Mouse (Mus musculus) stomach, postnatal 0 days (tissue): ENCODE measurements around the gene Gpat2. TPM values are rescaled to one million over a fixed set of nuclear protein-coding genes. Genes with fewer than 3 reads are reported as not detected.

ENCODE experiments used
- ATAC-seq: fragments of 200-750 bp; cut with Nextera tagmentation; 2 replicates; pipeline ENCODE4 v1.8.0; 2017; ENCODE audit not compliant: low FRiP score, low TSS enrichment
- DNase-seq: peaks from one replicate; pipeline ENCODE4 v3.0.0-alpha.2; 2016; ENCODE audit warnings: low spot score
- H3K27ac ChIP-seq: fragments of 300-500 bp; sonication (generic); replicated peaks from 2 replicates; pipeline ENCODE4 v1.5.1; 2014; ENCODE audit warnings: mild to moderate bottlenecking, control low read depth
- H3K27me3 ChIP-seq: fragments of 300-500 bp; sonication (generic); 2 replicates; pipeline ENCODE4 v1.6.1; 2014; ENCODE audit warnings: low read length; ENCODE audit not compliant: control insufficient read depth, insufficient read depth
- H3K36me3 ChIP-seq: fragments of 300-500 bp; sonication (generic); 2 replicates; pipeline ENCODE4 v1.6.1; 2014; ENCODE audit warnings: low read length, mixed read lengths; ENCODE audit not compliant: control insufficient read depth, insufficient read depth
- H3K4me1 ChIP-seq: fragments of 300-500 bp; sonication (generic); replicated peaks from 2 replicates; pipeline ENCODE4 v1.6.1; 2014; ENCODE audit warnings: antibody characterized with exemption; ENCODE audit not compliant: control insufficient read depth, insufficient read depth
- H3K4me2 ChIP-seq: fragments of 300-500 bp; sonication (generic); replicated peaks from 2 replicates; pipeline ENCODE4 v1.6.1; 2014; ENCODE audit warnings: low read depth, mild to moderate bottlenecking, control low read depth, moderate library complexity
- H3K4me3 ChIP-seq: fragments of 300-500 bp; sonication (generic); 2 replicates; pipeline ENCODE4 v1.5.1; 2014; ENCODE audit warnings: low read depth, low read length, control low read depth
- H3K9ac ChIP-seq: fragments of 300-500 bp; sonication (generic); 2 replicates; pipeline ENCODE4 v1.6.1; 2014; ENCODE audit warnings: mild to moderate bottlenecking, low read length, control low read depth, mixed read lengths
- H3K9me3 ChIP-seq: fragments of 300-500 bp; sonication (generic); 2 replicates; pipeline ENCODE4 v1.6.1; 2016; ENCODE audit warnings: low read length; ENCODE audit not compliant: control insufficient read depth
- CTCF ChIP-seq: IDR thresholded peaks from 2 replicates; pipeline ENCODE4 v1.5.1; 2016; ENCODE audit warnings: antibody characterized with exemption, low read depth, mild to moderate bottlenecking, moderate library complexity
- EP300 ChIP-seq: optimal IDR thresholded peaks from 2 replicates; pipeline ENCODE3; 2016; ENCODE audit warnings: antibody characterized with exemption
- WGBS: fragments of 180-500 bp; shearing (Covaris S2); extraction: QIAGEN DNeasy Blood & Tissue Kit; methylation state at CpG from one replicate; pipeline ENCODE4 v1.1.7; 2014; 5-methylcytosine and 5-hydroxymethylcytosine counted together
- polyA plus RNA-seq: library from polyadenylated mRNA; unstranded; fragments of >200 nt; fragmentation: Nextera tagmentation; extraction: Ambion mirVana; gene quantifications from 2 replicates; pipeline ENCODE4 v1.2.1, GENCODE M21; 2015

Gene Gpat2
- polyA plus RNA-seq, 1 experiment from 2014 or later = 0.34 TPM

- peak; percentile 33 for DNase-seq
- H3K4me3 ChIP-seq = no peak overlapping the region
- H3K4me1 ChIP-seq = no peaks in the 10 kb centered on the region
- no peaks in the 10 kb centered on the region for H3K27me3 ChIP-seq
- H3K4me2 ChIP-seq = no peak overlapping the region
- no peaks in the 10 kb centered on the region for H3K9me3 ChIP-seq
- 0 out of 2 replicates have a peak, but pooled peaks have one; percentile 22 for ATAC-seq
- WGBS = 63% methylated on average over 9 of the region's 9 CpGs
- peaks cover 3% of the 10 kb centered on the region; the same call in 1 of the 2 replicates for H3K36me3 ChIP-seq
- H3K27ac ChIP-seq = no peak overlapping the region
- TF ChIP-seq CTCF (no peak), EP300 (no peak)
- no peak overlapping the region for H3K9ac ChIP-seq
These were observed 8.7 kb downstream of the Gpat2 start for GRCm38 (mm10) chr2:127433487-127434295.

GRCm38 (mm10) chr2:127435135-127435534, 10.1 kb downstream of the Gpat2 start:
- H3K9ac ChIP-seq = no peak overlapping the region
- DNase-seq (peak; percentile 35), ATAC-seq (no peak)
- no peaks in the 10 kb centered on the region for H3K27me3 ChIP-seq
- H3K4me2 ChIP-seq = no peak overlapping the region
- H3K4me1 ChIP-seq = no peaks in the 10 kb centered on the region
- H3K4me3 ChIP-seq = no peak overlapping the region
- H3K9me3 ChIP-seq = no peaks in the 10 kb centered on the region
- TF ChIP-seq EP300 (no peak), CTCF (peak; percentile 69)
- WGBS = 36% methylated on average over 2 of the region's 2 CpGs
- H3K36me3 ChIP-seq = peaks cover 3% of the 10 kb centered on the region; the same call in 1 of the 2 replicates
- no peak overlapping the region for H3K27ac ChIP-seq

GRCm38 (mm10) chr2:127435554-127435953, 10.6 kb downstream of the Gpat2 start:
- 84% methylated on average over 2 of the region's 2 CpGs for WGBS
- DNase-seq = no peak

GRCm38 (mm10) chr2:127437697-127438096, 12.7 kb downstream of the Gpat2 start:
- Histone ChIP-seq H3K27me3 (no peaks in the 10 kb centered on the region), H3K36me3 (peaks cover 3% of the 10 kb centered on the region; the same call in 1 of the 2 replicates), H3K27ac (no peak overlapping the region), H3K4me1 (no peaks in the 10 kb centered on the region), H3K9ac (no peak overlapping the region), H3K9me3 (no peaks in the 10 kb centered on the region), H3K4me2 (no peak overlapping the region), H3K4me3 (no peak overlapping the region)
- no peak for TF ChIP-seq CTCF
- no peak for TF ChIP-seq EP300
- DNase-seq = no peak
- WGBS = 84% methylated on average over 5 of the region's 5 CpGs
- ATAC-seq = no peak

More at GRCm38 (mm10) chr2:127435554-127435953, 10.6 kb downstream of the Gpat2 start:
- Histone ChIP-seq H3K9ac (no peak overlapping the region), H3K27ac (no peak overlapping the region), H3K4me2 (no peak overlapping the region), H3K27me3 (no peaks in the 10 kb centered on the region), H3K9me3 (no peaks in the 10 kb centered on the region), H3K36me3 (peaks cover 3% of the 10 kb centered on the region; the same call in 1 of the 2 replicates), H3K4me3 (no peak overlapping the region), H3K4me1 (no peaks in the 10 kb centered on the region)
- no peak for ATAC-seq
- no peak for TF ChIP-seq CTCF
- no peak for TF ChIP-seq EP300

- Histone ChIP-seq H3K27ac (peak within 1 kb of the TSS; percentile 53; the same call in 1 of the 2 replicates), H3K4me1 (no peaks in the 10 kb centered on the region), H3K27me3 (no peaks in the 10 kb centered on the region; the same call in 1 of the 2 replicates), H3K36me3 (no peaks in the 10 kb centered on the region), H3K9ac (peak within 1 kb of the TSS; percentile 75), H3K4me2 (peak within 1 kb of the TSS; percentile 77), H3K4me3 (peak within 1 kb of the TSS; percentile 68), H3K9me3 (no peaks in the 10 kb centered on the region)
- ATAC-seq = peak; percentile 97
- DNase-seq = peak; percentile 94
- WGBS = 4% methylated on average over 37 of the region's 37 CpGs
- TF ChIP-seq CTCF = peak; percentile 8
- no peak for TF ChIP-seq EP300
These were observed 19.2 kb downstream of the Gpat2 start, which contains the start of gene Fahd2a for GRCm38 (mm10) chr2:127444055-127444789. TSS of gene Fahd2a (minus strand) at chr2:127444565.

GRCm38 (mm10) chr2:127446847-127447246, 21.8 kb downstream of the Gpat2 start:
- H3K9ac ChIP-seq = no peak overlapping the region
- no peak for TF ChIP-seq CTCF
- no peak for TF ChIP-seq EP300
- H3K4me3 ChIP-seq = no peak overlapping the region
- no peak overlapping the region for H3K4me2 ChIP-seq
- H3K9me3 ChIP-seq = no peaks in the 10 kb centered on the region
- 47% methylated on average over 3 of the region's 3 CpGs for WGBS
- ATAC-seq (no peak), DNase-seq (no peak)
- H3K36me3 ChIP-seq = no peaks in the 10 kb centered on the region
- H3K4me1 ChIP-seq = no peaks in the 10 kb centered on the region
- H3K27ac ChIP-seq = no peak overlapping the region
- no peaks in the 10 kb centered on the region; the same call in 1 of the 2 replicates for H3K27me3 ChIP-seq
